Mouse (Mus musculus) adrenal gland, postnatal 10 days (tissue): ENCODE measurements at regions not wholly inside any gene's neighbourhood (a gene's known extent, or its start where the extent isn't known, plus 50 kb on each side); places are given as distances from the start of the nearest gene placed in this dataset.
A peak's percentile ranks its signal among the peaks of the same experiment; 100 is the strongest.

ENCODE experiments used
- DNase-seq: peaks from one replicate; pipeline ENCODE4 v3.0.0; 2021; ENCODE audit warnings: mixed read lengths

GRCm38 (mm10) chr14:71230484-71231188 lies 631.0 kb upstream of the Fam160b2 start:
- no peak for DNase-seq

GRCm38 (mm10) chr14:71229955-71230354 lies 630.3 kb upstream of the Fam160b2 start:
- peak; percentile 13 for DNase-seq

- DNase-seq = no peak
Observed at GRCm38 (mm10) chr14:71228894-71229446, 629.3 kb upstream of the Fam160b2 start.

DNA sequence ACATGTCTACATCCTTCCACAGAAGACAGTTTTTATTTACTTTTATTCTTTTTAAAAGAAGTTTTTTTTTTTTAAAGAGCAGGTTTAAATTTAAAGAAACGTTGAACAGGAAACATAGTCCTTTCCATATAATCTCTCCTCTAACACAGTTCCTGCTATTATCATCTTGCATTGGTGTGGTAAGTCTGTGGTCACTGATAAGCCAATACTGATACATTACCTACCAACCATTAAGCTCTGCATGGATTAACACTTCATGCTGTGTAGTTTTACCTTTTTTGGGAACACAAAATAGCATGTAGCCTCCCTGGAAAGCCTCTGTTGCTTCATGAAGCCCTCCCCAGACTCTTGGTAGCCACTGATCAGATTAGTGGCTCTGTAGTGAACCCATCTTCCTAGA lies 617.4 kb upstream of the Fam160b2 start:
- no peak for DNase-seq

- DNase-seq = no peak
Observed at GRCm38 (mm10) chr14:71211359-71211978, 611.8 kb upstream of the Fam160b2 start.

DNA sequence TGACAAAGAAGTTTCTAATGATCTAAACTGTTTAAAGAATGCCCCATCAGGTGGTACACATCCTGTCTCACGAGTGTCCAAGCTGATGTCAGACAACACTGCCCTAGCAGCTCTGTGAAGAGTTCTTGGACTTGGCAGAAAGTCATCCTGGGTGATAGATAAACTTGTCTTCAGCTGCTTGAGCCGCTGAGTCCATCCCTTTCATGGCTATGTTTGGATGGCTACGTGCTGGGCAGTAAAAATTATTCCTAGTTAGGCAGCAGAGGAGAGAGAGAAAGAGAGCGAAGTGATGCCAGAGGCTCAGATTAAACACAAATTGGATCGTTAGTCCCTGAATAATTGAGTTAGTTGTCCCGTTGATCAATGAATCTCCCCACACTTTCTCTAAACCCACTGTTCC lies 603.8 kb upstream of the Fam160b2 start:
- DNase-seq = no peak

GRCm38 (mm10) chr14:71200917-71201316 lies 601.3 kb upstream of the Fam160b2 start:
- no peak for DNase-seq

DNA sequence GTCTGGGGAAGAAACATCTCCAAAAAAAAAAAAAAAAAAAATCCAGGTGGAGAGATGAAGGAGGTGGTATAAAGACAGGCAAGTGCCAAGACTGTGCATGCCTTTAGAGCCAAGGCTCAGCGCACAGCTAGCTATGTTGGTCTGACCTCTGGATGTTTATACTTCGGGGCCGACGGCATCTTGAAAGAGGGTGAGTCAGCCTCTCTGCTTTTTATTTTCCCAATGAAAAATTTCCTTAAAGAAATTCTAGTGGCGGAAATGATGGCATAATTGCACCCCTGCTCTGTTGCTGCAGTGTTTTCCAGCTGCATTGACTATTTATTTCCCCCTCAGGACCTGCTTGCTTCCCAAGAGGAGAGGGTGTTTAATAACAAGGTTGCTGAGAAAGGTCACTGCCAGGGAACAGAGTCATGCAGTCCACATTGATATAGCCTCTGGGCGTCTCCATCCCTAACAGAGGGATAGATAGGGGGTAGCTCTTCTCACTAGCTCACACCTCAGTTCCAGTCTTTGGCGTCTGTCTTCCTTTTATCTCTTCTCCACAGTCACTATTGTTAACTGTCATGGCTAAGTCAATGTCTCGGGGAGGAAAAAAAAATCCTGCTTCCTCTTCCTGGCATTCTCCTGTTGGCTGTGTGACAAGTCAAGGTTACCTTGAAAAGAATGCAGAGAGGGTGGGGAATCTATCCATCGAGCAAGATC lies 599.7 kb upstream of the Fam160b2 start:
- DNase-seq = peak; percentile 29

DNA sequence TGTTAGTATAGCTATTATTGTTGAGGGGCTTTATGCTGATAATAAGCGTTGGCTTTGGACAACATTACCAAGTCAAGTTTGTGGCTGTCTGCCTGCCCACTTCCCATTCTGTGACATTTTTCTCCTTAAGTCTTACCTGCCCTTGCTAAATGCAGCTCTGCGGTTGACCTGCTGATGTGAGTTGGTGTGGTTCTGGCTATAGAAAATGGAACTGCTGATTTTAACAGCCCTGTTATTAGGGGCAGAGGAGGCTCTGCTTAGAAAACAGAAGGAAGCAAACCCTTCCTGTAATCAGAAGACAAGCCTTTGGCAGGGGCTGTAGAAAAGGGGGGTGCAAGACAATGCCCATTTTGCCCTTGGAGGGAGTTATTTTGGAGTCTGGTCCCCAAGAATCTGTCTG lies 594.6 kb upstream of the Fam160b2 start:
- DNase-seq = no peak

- DNase-seq = no peak
Observed at GRCm38 (mm10) chr14:71192486-71192885, 592.9 kb upstream of the Fam160b2 start.

DNA sequence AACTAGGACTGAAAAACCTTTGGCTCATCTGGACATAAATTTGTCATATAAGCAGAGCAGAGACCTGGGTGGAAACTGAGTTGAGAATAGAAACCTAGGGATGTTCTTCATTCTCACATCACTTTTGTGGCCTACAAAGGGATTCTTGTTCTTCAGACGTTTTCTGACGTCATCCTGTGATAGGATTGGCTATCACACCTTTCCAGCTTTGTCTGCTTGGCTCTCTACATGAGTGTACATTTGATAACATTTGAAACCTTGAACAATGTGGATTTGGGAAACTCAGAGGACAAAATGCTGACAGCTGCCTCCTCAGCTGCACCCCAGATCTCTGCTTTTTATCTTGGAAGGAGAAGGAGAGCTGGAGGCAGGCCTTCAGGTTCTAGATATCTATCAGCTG lies 589.7 kb upstream of the Fam160b2 start:
- no peak for DNase-seq

GRCm38 (mm10) chr14:71177341-71177740 lies 577.7 kb upstream of the Fam160b2 start:
- no peak for DNase-seq

DNA sequence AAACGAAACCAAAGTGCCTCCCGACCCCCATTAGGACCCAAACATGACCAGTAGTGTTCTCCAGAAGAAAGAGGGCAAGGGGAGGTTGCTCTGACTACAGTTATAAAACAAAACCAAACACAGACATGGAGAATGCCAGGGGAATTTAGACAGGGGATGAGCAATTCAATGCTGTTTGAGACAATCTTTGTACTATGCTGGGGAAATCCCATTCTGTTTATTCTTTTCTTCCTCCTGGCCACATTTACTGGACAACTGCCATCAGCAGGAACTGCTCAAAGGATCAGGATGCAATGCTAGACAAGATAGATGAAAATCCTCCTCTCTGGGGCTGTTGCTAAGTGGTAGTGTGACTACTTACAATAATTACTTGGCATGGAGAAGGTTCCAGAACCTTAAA lies 574.5 kb upstream of the Fam160b2 start:
- no peak for DNase-seq

DNA sequence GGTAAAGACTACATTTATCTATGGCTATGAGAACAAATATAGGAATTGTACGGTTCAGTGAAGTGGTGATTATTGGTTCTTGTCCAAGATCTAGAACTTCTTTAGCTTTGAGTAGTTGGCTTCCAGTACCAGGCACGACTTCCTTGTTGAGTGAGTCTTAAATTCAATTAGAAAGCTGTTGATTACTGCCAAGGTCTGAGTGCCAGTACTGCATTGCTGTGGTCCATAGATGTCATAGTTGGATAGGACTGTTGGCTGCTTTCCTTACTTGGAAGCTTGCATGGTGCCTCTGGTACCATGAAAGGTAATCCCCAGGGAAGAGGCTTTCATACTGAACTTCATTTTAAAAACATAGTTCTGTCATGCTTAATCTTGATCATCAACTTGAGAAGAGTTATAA lies 559.9 kb upstream of the Fam160b2 start:
- no peak for DNase-seq

- DNase-seq = no peak
Observed at GRCm38 (mm10) chr14:71142465-71142864, 542.8 kb upstream of the Fam160b2 start.

DNA sequence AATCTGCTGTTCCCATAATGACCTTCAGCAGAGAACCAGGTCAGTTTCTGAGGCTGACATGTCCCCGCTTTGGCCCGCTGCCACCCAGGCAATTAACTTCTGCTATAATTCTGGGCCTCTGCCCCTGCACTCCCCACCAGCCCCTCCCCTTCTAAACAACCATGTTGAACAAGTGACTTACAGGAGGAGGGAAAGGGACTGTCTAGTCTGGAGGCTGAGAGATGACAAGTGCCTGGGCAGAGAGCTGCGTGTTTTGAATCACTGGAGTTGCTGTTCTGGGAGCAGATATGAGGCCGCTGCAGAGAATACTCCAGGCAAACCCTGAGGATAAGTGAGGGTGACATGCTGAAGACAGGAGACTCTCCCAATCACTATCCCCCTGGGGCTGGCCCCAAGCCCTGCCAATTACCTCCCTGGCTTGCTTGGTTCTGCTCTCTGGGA lies 530.2 kb upstream of the Fam160b2 start:
- peak; percentile 73 for DNase-seq

- no peak for DNase-seq
Observed at GRCm38 (mm10) chr14:71128495-71128894, 528.9 kb upstream of the Fam160b2 start.

DNA sequence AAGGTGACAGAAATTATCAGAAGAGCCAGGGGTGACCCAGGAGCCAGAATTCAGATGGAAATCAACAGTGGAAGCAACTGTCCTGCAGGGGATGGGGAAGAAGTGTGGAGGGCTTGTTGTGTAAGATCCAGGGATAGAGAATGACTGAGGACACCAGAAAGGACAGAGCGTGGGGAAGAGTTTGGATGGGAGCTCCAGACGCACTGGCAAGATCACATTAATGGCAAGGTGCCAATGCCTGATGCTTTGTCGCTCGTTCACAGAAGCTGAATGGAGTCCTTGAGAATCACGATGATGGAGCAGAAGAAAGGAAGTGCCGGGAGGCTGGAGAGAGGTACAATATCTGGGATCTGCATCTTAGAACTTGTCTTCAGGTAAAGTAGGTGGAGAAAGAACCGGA lies 519.0 kb upstream of the Fam160b2 start:
- no peak for DNase-seq

DNA sequence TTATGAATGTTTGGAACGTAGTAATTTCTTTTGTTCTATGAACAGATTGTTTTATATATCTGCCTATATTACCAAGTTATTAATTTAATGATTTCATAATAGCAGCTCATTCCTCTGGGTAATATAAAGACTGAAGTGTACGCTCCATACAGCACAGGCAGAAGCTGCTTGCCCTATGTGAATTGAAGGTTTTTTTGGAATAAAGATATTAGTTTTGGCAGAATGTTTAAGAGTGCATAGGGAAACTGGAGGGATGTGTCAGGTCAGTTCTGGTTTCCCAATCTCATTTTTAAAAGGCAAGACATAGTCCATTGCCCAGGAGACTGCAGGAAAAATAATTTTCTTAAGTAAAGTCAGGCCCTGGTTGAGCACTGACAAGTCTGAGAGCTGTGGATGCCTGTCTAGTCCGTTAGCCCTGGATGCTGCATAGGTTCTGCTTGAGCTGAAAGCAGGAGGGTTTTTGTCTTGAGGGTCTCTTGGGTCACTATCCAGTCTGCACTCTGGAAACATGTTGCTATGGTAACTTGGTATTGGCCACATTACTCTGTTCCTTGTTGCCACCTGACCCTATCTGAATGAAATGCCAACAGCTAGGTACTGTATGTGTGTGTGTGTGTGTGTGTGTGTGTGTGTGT lies 516.3 kb upstream of the Fam160b2 start:
- DNase-seq = no peak

DNA sequence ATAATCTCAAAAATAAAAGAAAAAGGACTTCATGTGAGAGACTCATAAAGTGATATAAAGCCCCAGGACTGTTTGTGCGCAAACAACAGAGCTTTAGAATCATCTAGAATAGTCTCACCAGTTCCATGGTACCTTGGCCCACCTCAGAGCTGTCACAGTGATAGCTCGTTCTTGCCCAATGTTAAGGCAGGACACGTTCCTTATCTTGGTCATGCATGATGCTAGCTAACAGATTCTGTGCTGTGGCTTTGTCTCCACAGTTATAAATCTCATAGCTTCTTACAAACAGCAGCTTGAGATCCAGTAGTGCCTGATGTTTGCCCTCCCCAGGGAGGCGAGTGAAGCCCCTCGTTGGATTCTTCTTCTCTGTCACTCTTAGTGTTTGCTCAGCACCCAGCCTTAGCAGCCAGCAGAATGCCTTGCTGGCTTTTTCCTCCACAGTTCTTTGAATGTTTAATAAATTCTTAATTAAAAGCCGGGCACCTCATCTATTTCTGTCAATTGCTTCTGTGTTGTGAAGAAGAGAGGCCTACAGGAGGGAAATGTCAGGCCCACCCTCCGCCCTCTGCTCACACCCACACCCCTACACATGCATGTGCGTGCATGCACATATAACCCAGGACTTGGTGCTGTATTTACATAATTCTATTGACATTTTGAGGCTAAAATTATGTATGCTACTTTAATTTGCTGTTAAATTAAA lies 515.6 kb upstream of the Fam160b2 start:
- no peak for DNase-seq

DNA sequence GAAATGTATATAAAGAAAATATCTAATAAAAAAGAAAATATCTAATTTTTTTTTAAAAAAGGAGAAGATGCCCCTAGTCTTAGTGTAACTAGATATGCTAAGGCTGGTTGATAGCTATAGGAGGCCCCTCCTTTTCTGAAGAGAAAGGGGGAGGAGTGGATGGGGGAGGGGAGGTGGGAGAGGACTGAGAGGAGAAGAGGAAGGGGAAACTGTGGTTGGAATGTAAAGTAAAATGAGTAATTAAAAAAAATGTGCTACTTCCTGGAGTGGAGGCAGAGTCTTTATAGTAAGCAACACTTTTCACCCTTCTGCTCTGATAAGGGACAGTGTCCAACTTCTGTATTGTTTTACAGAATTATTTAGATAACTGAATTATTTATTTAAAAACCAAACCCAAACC lies 513.6 kb upstream of the Fam160b2 start:
- no peak for DNase-seq

GRCm38 (mm10) chr14:71104617-71105016 lies 505.0 kb upstream of the Fam160b2 start:
- no peak for DNase-seq
